Mouse (Mus musculus) liver, adult 2 months (tissue): ENCODE data around the gene Supt7l.

ENCODE experiments used
- CTCF ChIP-seq: fragments of 200-500 bp; IDR thresholded peaks from 2 replicates; pipeline ENCODE4 v1.5.1; 2011; ENCODE audit warnings: low read depth, low read length, control low read depth
- POLR2A ChIP-seq: fragments of 200-500 bp; IDR thresholded peaks from 2 replicates; pipeline ENCODE4 v1.6.1; 2011; ENCODE audit warnings: low read length, control low read depth; ENCODE audit not compliant: insufficient read depth; ENCODE audit errors: extremely low read depth

GRCm38 (mm10) chr5:31573722-31574121 is 46.1 kb upstream of the Supt7l start:
- no peak for TF ChIP-seq POLR2A
- TF ChIP-seq CTCF: no peak
